Mouse (Mus musculus): ENCODE results near the gene Zfp629. TPM values are rescaled to one million over a fixed set of nuclear protein-coding genes. Genes with fewer than 3 reads are reported as not detected.

Zfp629 gene
- polyA plus RNA-seq, 1 experiment from 2014 or later = 28.0 TPM

- H3K9me3 ChIP-seq (ENCODE audit: control insufficient read depth, low read length) = no peaks in the 10 kb centered on the region
- ATAC-seq (ENCODE audit: low FRiP score) = peak; percentile 15; the same call in 1 of the 2 replicates
- peak overlapping the region; percentile 67 for H3K27ac ChIP-seq (ENCODE audit: low read depth, low read length)
- H3K9ac ChIP-seq (ENCODE audit: low read depth, low read length) = peak overlapping the region; percentile 87
- peak overlapping the region; percentile 83 for H3K4me3 ChIP-seq (ENCODE audit: low read depth, low read length)
- peak overlapping the region; percentile 96 for H3K4me2 ChIP-seq (replicated peaks; ENCODE audit: low read depth, low read length)
- H3K27me3 ChIP-seq (ENCODE audit: control insufficient read depth, insufficient read depth, low read length) = no peaks in the 10 kb centered on the region
- peak; percentile 27 for DNase-seq (ENCODE audit: low spot score)
- 0% methylated on average over 20 of the region's 28 CpGs for WGBS
- no peaks in the 10 kb centered on the region for H3K36me3 ChIP-seq (ENCODE audit: control insufficient read depth, insufficient read depth, low read length)
- peaks cover 3% of the 10 kb centered on the region; the same call in 1 of the 2 replicates for H3K4me1 ChIP-seq (replicated peaks; ENCODE audit: control insufficient read depth, insufficient read depth, low read length)
These were observed 42.0 kb downstream of the Zfp629 start for GRCm38 (mm10) chr7:127573503-127574008.

- WGBS = under 1% methylated on average over 17 of the region's 17 CpGs
- H3K4me2 ChIP-seq (replicated peaks; ENCODE audit: low read depth, low read length) = peak within 1 kb of the TSS; percentile 96
- peaks cover 3% of the 10 kb centered on the region; the same call in 1 of the 2 replicates for H3K4me1 ChIP-seq (replicated peaks; ENCODE audit: control insufficient read depth, insufficient read depth, low read length)
- peak; percentile 87 for DNase-seq (ENCODE audit: low spot score)
- H3K27me3 ChIP-seq (ENCODE audit: control insufficient read depth, insufficient read depth, low read length) = no peaks in the 10 kb centered on the region
- H3K36me3 ChIP-seq (ENCODE audit: control insufficient read depth, insufficient read depth, low read length) = no peaks in the 10 kb centered on the region
- H3K9ac ChIP-seq (ENCODE audit: low read depth, low read length) = peak within 1 kb of the TSS; percentile 87
- peak; percentile 98 for ATAC-seq (ENCODE audit: low FRiP score)
- H3K4me3 ChIP-seq (ENCODE audit: low read depth, low read length) = peak within 1 kb of the TSS; percentile 83
- H3K27ac ChIP-seq (ENCODE audit: low read depth, low read length) = peak within 1 kb of the TSS; percentile 67
- H3K9me3 ChIP-seq (ENCODE audit: control insufficient read depth, low read length) = no peaks in the 10 kb centered on the region
These were observed 42.6 kb downstream of the Zfp629 start, which contains the start of gene Phkg2 for GRCm38 (mm10) chr7:127572895-127573471. TSS of gene Phkg2 (plus strand) at chr7:127573340.

DNA sequence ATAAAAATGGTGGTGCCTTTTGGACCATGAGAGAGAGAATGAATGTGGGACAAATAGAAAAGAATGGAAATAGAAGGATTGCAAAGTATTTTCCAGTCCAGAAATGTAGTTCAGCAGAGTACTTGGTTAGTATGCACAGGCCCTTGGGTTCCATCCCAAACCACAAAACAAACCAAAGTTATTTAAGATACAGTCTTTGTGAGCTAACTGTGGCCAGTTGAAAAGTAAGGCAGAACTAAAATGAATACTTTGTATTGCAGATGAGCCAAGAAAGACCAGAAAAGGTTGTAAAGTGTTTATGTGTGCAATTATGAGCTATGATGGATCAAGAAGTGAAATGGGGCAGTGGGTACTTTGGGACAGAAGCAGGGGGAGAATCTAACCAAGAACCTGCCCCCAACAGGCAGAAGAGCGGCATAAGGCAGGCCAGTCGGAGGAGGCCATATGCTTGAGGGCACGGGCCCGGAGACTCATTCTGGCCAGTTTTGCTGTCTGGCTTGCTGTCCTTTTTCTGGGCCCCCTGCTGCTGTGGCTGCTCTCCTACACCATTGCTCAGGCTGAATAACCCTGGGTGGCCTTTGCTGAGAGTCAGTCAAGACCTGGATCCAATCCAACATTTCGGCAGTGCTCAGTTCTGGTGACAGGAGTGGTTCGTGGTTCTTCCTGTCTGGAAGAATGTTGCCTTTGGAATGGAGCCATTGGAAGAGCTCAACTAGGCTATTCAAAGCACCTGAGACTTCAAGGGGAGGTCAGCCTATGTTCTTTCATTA lies 51.0 kb downstream of the Zfp629 start:
- H3K36me3 ChIP-seq (ENCODE audit: control insufficient read depth, insufficient read depth, low read length) = peaks cover 8% of the 10 kb centered on the region; the same call in 1 of the 2 replicates

GRCm38 (mm10) chr7:127561340-127561858 lies 54.2 kb downstream of the Zfp629 start, which contains the start of gene Tmem265:
TSS of gene Tmem265 (plus strand) at chr7:127561390.
- Histone ChIP-seq H3K27me3 (ENCODE audit: control insufficient read depth, insufficient read depth, low read length) (no peaks in the 10 kb centered on the region), H3K27ac (ENCODE audit: low read depth, low read length) (no peak within 1 kb of the TSS), H3K4me3 (ENCODE audit: low read depth, low read length) (no peak within 1 kb of the TSS), H3K9me3 (ENCODE audit: control insufficient read depth, low read length) (no peaks in the 10 kb centered on the region), H3K36me3 (ENCODE audit: control insufficient read depth, insufficient read depth, low read length) (peaks cover 17% of the 10 kb centered on the region), H3K9ac (ENCODE audit: low read depth, low read length) (no peak within 1 kb of the TSS), H3K4me1 (replicated peaks; ENCODE audit: control insufficient read depth, insufficient read depth, low read length) (no peaks in the 10 kb centered on the region), H3K4me2 (replicated peaks; ENCODE audit: low read depth, low read length) (no peak within 1 kb of the TSS)
- DNase-seq (ENCODE audit: low spot score) = no peak
- WGBS = 95% methylated on average over 5 of the region's 5 CpGs
- ATAC-seq (ENCODE audit: low FRiP score) = no peak

More for the DNA sequence above, 51.0 kb downstream of the Zfp629 start:
- H3K4me1 ChIP-seq (replicated peaks; ENCODE audit: control insufficient read depth, insufficient read depth, low read length) = no peaks in the 10 kb centered on the region
- no peak overlapping the region for H3K4me3 ChIP-seq (ENCODE audit: low read depth, low read length)
- H3K9ac ChIP-seq (ENCODE audit: low read depth, low read length) = no peak overlapping the region
- no peak for DNase-seq (ENCODE audit: low spot score)
- no peak for ATAC-seq (ENCODE audit: low FRiP score)
- no peaks in the 10 kb centered on the region for H3K9me3 ChIP-seq (ENCODE audit: control insufficient read depth, low read length)
- 88% methylated on average over 6 of the region's 6 CpGs for WGBS
- no peak overlapping the region for H3K27ac ChIP-seq (ENCODE audit: low read depth, low read length)
- no peak overlapping the region for H3K4me2 ChIP-seq (replicated peaks; ENCODE audit: low read depth, low read length)
- no peaks in the 10 kb centered on the region for H3K27me3 ChIP-seq (ENCODE audit: control insufficient read depth, insufficient read depth, low read length)

DNA sequence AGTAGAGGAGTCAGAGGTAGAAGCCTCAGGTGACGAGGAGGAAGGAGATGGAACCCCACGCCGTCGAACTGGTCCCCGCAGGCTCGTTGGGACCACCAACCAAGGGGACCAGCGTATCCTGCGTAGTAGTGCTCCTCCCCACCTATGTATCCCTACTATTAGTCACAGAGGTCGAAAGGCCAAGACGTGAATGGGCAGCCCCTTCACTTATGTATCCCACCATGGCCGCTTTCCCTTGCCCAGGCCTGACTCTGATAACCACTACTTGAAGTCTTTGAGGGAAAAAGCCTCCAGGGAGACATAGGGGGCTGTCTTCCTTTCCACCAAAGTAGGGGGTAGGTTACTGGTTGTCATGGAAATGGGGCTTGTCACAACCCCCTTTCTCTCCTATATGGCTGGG lies 55.0 kb downstream of the Zfp629 start:
- 95% methylated on average over 11 of the region's 11 CpGs for WGBS
- no peak overlapping the region for H3K4me2 ChIP-seq (replicated peaks; ENCODE audit: low read depth, low read length)
- peaks cover 19% of the 10 kb centered on the region for H3K36me3 ChIP-seq (ENCODE audit: control insufficient read depth, insufficient read depth, low read length)
- no peaks in the 10 kb centered on the region for H3K4me1 ChIP-seq (replicated peaks; ENCODE audit: control insufficient read depth, insufficient read depth, low read length)
- no peak overlapping the region for H3K9ac ChIP-seq (ENCODE audit: low read depth, low read length)
- no peak overlapping the region for H3K27ac ChIP-seq (ENCODE audit: low read depth, low read length)
- H3K4me3 ChIP-seq (ENCODE audit: low read depth, low read length) = no peak overlapping the region
- H3K9me3 ChIP-seq (ENCODE audit: control insufficient read depth, low read length) = no peaks in the 10 kb centered on the region
- no peak for DNase-seq (ENCODE audit: low spot score)
- no peak for ATAC-seq (ENCODE audit: low FRiP score)
- no peaks in the 10 kb centered on the region for H3K27me3 ChIP-seq (ENCODE audit: control insufficient read depth, insufficient read depth, low read length)

Other genes with a start within 250 kb of the Zfp629 start
- 6.7 and 9.6 TPM in 2 replicates for gene Zfp747, start 239.7 kb downstream of the Zfp629 start, polyA plus RNA-seq (2014; fragmentation: Nextera tagmentation; extraction: Ambion mirVana)
- gene 9130019O22Rik, start 228.6 kb downstream of the Zfp629 start, polyA plus RNA-seq (2014; fragmentation: Nextera tagmentation; extraction: Ambion mirVana) = 5.4 and 6.2 TPM in 2 replicates
- 6.1 and 6.3 TPM in 2 replicates for gene E430018J23Rik, start 222.2 kb downstream of the Zfp629 start, polyA plus RNA-seq (2014; fragmentation: Nextera tagmentation; extraction: Ambion mirVana)
- 6.9 and 8.1 TPM in 2 replicates for gene Zfp764, start 209.0 kb downstream of the Zfp629 start, polyA plus RNA-seq (2014; fragmentation: Nextera tagmentation; extraction: Ambion mirVana)
- gene Zfp688, start 193.7 kb downstream of the Zfp629 start, polyA plus RNA-seq (2014; fragmentation: Nextera tagmentation; extraction: Ambion mirVana) = 29.8 and 33.6 TPM in 2 replicates
- gene Zfp689, start 166.6 kb downstream of the Zfp629 start, polyA plus RNA-seq (2014; fragmentation: Nextera tagmentation; extraction: Ambion mirVana) = 12.8 and 13.5 TPM in 2 replicates
- gene Prr14, start 156.2 kb downstream of the Zfp629 start, polyA plus RNA-seq (2014; fragmentation: Nextera tagmentation; extraction: Ambion mirVana) = 61.4 and 72.1 TPM in 2 replicates
- gene Fbrs, start 136.6 kb downstream of the Zfp629 start, polyA plus RNA-seq (2014; fragmentation: Nextera tagmentation; extraction: Ambion mirVana) = 10.5 and 15.1 TPM in 2 replicates
- gene Srcap, start 103.8 kb downstream of the Zfp629 start, polyA plus RNA-seq (2014; fragmentation: Nextera tagmentation; extraction: Ambion mirVana) = 58.1 and 81.5 TPM in 2 replicates
- 20.0 and 26.0 TPM in 2 replicates for gene Gm42715, start 96.2 kb downstream of the Zfp629 start, polyA plus RNA-seq (2014; fragmentation: Nextera tagmentation; extraction: Ambion mirVana)
- gene Tmem265, start 54.4 kb downstream of the Zfp629 start, polyA plus RNA-seq (2014; fragmentation: Nextera tagmentation; extraction: Ambion mirVana) = 7.7 and 8.6 TPM in 2 replicates
- 50.4 and 54.0 TPM in 2 replicates for gene Phkg2, start 42.5 kb downstream of the Zfp629 start, polyA plus RNA-seq (2014; fragmentation: Nextera tagmentation; extraction: Ambion mirVana)
- 11.9 and 16.4 TPM in 2 replicates for gene Ccdc189, start 27.2 kb downstream of the Zfp629 start, polyA plus RNA-seq (2014; fragmentation: Nextera tagmentation; extraction: Ambion mirVana)
- 31.4 and 33.6 TPM in 2 replicates for gene Rnf40, start 27.0 kb downstream of the Zfp629 start, polyA plus RNA-seq (2014; fragmentation: Nextera tagmentation; extraction: Ambion mirVana)
- gene Bcl7c, start 93.1 kb upstream of the Zfp629 start, polyA plus RNA-seq (2014; fragmentation: Nextera tagmentation; extraction: Ambion mirVana) = 58.4 and 61.5 TPM in 2 replicates
- gene Ctf1, start 96.9 kb upstream of the Zfp629 start, polyA plus RNA-seq (2014; fragmentation: Nextera tagmentation; extraction: Ambion mirVana) = 6.8 and 9.2 TPM in 2 replicates
- 0.15 and 0.22 TPM in 2 replicates for gene Ctf2, start 116.4 kb upstream of the Zfp629 start, polyA plus RNA-seq (2014; fragmentation: Nextera tagmentation; extraction: Ambion mirVana)
- gene Fbxl19, start 128.7 kb upstream of the Zfp629 start, polyA plus RNA-seq (2014; fragmentation: Nextera tagmentation; extraction: Ambion mirVana) = 6.2 and 10.7 TPM in 2 replicates
- gene Orai3, start 154.0 kb upstream of the Zfp629 start, polyA plus RNA-seq (2014; fragmentation: Nextera tagmentation; extraction: Ambion mirVana) = 6.7 and 8.5 TPM in 2 replicates
- 21.3 and 22.4 TPM in 2 replicates for gene Setd1a, start 160.9 kb upstream of the Zfp629 start, polyA plus RNA-seq (2014; fragmentation: Nextera tagmentation; extraction: Ambion mirVana)
- gene Gm49388, start 169.8 kb upstream of the Zfp629 start, polyA plus RNA-seq (2014; fragmentation: Nextera tagmentation; extraction: Ambion mirVana) = not detected in 2 replicates
- 7.6 and 7.8 TPM in 2 replicates for gene Hsd3b7, start 184.8 kb upstream of the Zfp629 start, polyA plus RNA-seq (2014; fragmentation: Nextera tagmentation; extraction: Ambion mirVana)
- gene Stx4a, start 208.5 kb upstream of the Zfp629 start, polyA plus RNA-seq (2014; fragmentation: Nextera tagmentation; extraction: Ambion mirVana) = 11.6 and 15.0 TPM in 2 replicates
- 9.1 and 10.1 TPM in 2 replicates for gene Stx1b, start 208.8 kb upstream of the Zfp629 start, polyA plus RNA-seq (2014; fragmentation: Nextera tagmentation; extraction: Ambion mirVana)